In the genomic region with DNA sequence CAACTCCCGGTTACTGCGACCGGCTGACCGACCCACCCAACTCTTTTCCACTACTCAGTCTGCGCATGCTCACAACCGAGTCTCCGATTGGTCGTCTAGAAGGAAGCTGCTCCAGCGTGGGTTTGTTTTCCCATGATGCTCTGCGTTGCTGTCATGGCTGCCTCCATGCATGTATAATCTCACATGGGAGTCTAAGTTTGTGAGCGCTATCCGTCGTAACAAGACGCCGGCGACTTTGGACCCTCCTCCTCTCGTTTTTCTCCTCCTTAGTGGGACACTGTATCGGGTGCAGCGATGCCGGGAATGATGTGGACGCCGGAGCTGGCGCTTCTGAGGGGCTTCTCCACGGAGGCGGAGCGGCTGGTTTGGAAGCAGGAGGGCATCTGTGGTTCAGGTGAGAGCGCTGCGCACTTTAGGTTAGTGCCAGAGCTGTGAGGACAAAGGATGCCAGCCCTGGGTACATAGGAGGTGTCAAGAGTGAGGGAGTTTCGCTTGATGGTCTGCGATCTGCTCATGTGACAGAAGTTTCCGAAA, we compare ENCODE assay signal across 8 mouse cellular contexts. TPM values are rescaled to one million over a fixed set of nuclear protein-coding genes. Genes with fewer than 3 reads are reported as not detected.
DNase-seq lines count a peak whose midpoint lies in the region; ATAC-seq lines count a peak whose summit lies in the region.

A gene (plus strand): TSS at position 115 of the 534 bp plus-strand sequence.

- ATAC-seq in megakaryocyte progenitor cell, adult 5-6 weeks (replicated peaks; ENCODE audit: poor library complexity) = peak; percentile 95

- DNase-seq in adipocyte (ENCODE audit: low spot score) = peak; percentile 99
- peak; percentile 99 for DNase-seq in embryo, embryonic 10 days (ENCODE audit: low spot score)
- peak; percentile 97 for DNase-seq in gastrocnemius, postnatal 10 days
- DNase-seq in induced T-regulatory cell, adult 2 months (ENCODE audit: low read depth) = peak; percentile 99
- peak; percentile 81 to 97 for DNase-seq in left cerebral cortex, adult 9 months (ENCODE audit: low spot score in 2 of 2)
- peak; percentile 99 for DNase-seq in right cerebral cortex, postnatal 14 days
- peak; percentile 91 to 96 for DNase-seq in urinary bladder, postnatal 36 days (ENCODE audit: low spot score in 2 of 2)

RNA-seq across cellular contexts. Expression of the gene that starts here (rescaled TPM):
- 10 to 100 TPM in 1 of 2 experiments, 1 to 10 TPM in 1; 8.3 to 11.2 TPM for total RNA-seq in gastrocnemius, postnatal 10 days (2021)
- 36.0 and 37.9 TPM in 2 replicates for total RNA-seq in megakaryocyte progenitor cell, adult 5-6 weeks (2015)
- total RNA-seq in megakaryocyte progenitor cell, adult 5-6 weeks (2017) = 48.9 and 72.8 TPM in 2 replicates

Comparison
In these comparisons a context has a peak if more than half of its experiments do, and no peak if none do; other contexts are left out.
1. Peak in every context shown above with its lines: DNase-seq and ATAC-seq.